ENCODE assay signal across 8 mouse cellular contexts in the genomic region with DNA sequence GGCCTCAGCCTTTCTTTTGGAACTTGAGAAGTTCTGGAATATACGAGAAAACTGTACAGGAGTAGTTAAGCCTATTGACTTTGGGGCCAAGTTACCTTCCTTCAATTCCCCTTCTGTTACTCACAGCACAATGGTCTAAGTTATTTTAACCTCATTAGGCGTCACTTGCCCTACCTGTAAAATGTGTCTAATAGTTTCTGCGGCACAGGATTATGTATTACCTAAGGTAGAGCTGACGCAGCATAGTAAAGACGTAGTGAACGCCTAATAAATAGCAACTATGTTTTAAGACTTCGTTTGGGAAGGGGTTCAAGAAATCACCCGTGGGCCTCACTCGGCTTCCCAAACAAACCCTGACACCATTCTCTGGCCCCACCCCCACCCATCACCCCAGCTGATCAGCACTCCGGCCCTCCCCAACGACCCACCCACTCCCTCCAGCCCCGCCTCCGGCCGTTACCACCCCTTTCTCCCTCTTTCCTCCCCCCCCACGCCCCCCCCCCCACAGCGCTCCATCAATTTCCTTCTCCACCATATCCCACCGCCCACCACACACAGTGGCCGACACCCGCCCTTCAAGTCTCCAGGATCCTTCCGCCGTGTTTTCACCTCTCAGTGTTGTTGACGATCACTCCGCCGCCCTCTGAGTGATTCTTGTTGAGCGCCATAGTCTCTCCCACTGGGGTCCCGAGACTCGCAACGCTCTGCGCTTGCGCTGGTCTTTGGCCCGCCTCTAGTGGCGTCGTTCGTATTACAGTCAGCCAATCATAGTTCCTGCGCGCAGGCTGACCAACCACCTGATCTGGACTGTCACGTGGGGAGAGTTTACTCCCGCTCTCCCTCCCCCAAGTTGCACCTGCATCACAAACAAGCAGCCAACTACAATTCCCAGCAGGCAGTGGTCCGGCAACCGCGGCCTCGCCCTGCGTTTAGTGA. TPM values are rescaled to one million over a fixed set of nuclear protein-coding genes. Genes with fewer than 3 reads are reported as not detected.
DNase-seq lines count a peak whose midpoint lies in the region; ATAC-seq lines count a peak whose summit lies in the region.

A gene (minus strand): TSS at position 738 of the 936 bp plus-strand sequence.

- DNase-seq in R1 (ENCODE audit: low read depth, low spot score), result peak; percentile 100
- peak; percentile 95 for DNase-seq in cerebellum, postnatal 25 days
- peak; percentile 95 to 96 for DNase-seq in frontal cortex, postnatal 25 days (ENCODE audit: low spot score in 2 of 2)
- DNase-seq in hindbrain, embryonic 14.5 days (ENCODE audit: low spot score), result peak; percentile 98
- peak; percentile 97 to 98 for DNase-seq in layer of hippocampus, postnatal 36 days
- peak; percentile 100 for DNase-seq in lung, postnatal 36 days
- DNase-seq in retina, postnatal 1 day, result peak; percentile 100
- peak; percentile 92 to 97 for DNase-seq in urinary bladder, adult 18-20 months (ENCODE audit: low spot score in 2 of 2)

- H3K4me2 ChIP-seq in hindbrain, embryonic 14.5 days (replicated peaks), result peak within 1 kb of the TSS; percentile 58

- H3K27ac ChIP-seq in hindbrain, embryonic 14.5 days, result peak within 1 kb of the TSS; percentile 76

- H3K9me3 ChIP-seq in hindbrain, embryonic 14.5 days (ENCODE audit: control insufficient read depth, low read length), result no peaks in the 10 kb centered on the region

- peak within 1 kb of the TSS; percentile 46 for H3K4me3 ChIP-seq in hindbrain, embryonic 14.5 days (replicated peaks; ENCODE audit: low read length)

- 7% methylated on average over 38 of the region's 43 CpGs for WGBS in hindbrain, embryonic 14.5 days

- H3K9ac ChIP-seq in hindbrain, embryonic 14.5 days, result peak within 1 kb of the TSS; percentile 49

- 0 out of 2 replicates have a peak, but pooled peaks cover 12% of the 10 kb centered on the region for H3K4me1 ChIP-seq in hindbrain, embryonic 14.5 days (replicated peaks; ENCODE audit: control insufficient read depth, insufficient read depth, low read length)

- peak; percentile 97 for ATAC-seq in hindbrain, embryonic 14.5 days (ENCODE audit: low FRiP score)

- H3K36me3 ChIP-seq in hindbrain, embryonic 14.5 days (replicated peaks; ENCODE audit: control insufficient read depth, insufficient read depth), result peaks cover 23% of the 10 kb centered on the region

- H3K27me3 ChIP-seq in hindbrain, embryonic 14.5 days (ENCODE audit: control insufficient read depth, insufficient read depth, low read length), result no peaks in the 10 kb centered on the region

RNA-seq across cellular contexts. Expression of the gene that starts here (rescaled TPM):
- polyA plus RNA-seq in hindbrain, embryonic 14.5 days (2014; fragmentation: Nextera tagmentation; extraction: Ambion mirVana), result 164 and 183 TPM in 2 replicates
- total RNA-seq in layer of hippocampus, postnatal 36 days (2021), result 100 to 1,000 TPM; 402 to 404 TPM

Comparison
In these comparisons a context has a peak if more than half of its experiments do, and no peak if none do; other contexts are left out.
1. Peak in every context shown above with its lines: DNase-seq, ATAC-seq, H3K4me3 ChIP-seq and H3K27ac ChIP-seq.